Mouse (Mus musculus) kidney, adult 10 weeks (tissue): ENCODE results near the gene Ppil3. TPM values are rescaled to one million over a fixed set of nuclear protein-coding genes. Genes with fewer than 3 reads are reported as not detected.

Source experiments
- polyA plus RNA-seq: library from polyadenylated mRNA; stranded (reverse); fragments of 350-450 nt; fragmentation: Illumina TruSeq; extraction: RNeasy Lipid Tissue Mini Kit (QIAGEN cat#74804); gene quantifications from one replicate; pipeline ENCODE4 v1.2.3, GENCODE M21; 2014; ENCODE audit warnings: low read depth, low replicate concordance

Gene Ppil3
- polyA plus RNA-seq, result 108 TPM

DNA sequence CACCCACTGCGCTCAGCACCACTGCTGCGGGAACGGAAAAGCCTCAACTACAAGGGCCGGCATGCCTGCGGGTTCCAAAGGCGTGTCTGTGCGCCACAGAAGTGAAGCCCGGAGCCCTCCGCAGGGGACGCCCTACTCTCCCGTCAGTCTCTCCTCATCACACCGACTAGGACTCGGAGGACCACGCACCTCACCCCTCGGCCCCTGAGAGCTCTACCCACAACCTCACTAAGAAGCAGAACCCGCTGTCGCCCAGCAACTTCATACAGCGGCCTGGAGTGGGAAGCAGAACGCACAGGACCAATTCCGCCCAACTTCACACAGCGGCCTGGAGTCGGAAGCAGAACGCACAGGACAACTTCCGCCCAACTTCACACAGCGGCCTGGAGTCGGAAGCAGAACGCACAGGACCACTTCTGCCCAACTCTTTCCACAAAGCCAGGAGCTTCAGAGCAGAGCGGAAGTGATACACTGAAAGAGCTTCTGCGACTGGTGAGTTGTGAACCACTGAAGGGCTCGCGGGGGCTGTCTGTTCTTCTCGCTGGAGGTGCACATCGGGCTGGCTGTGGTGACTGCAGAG is at the start of gene Ppil3, which contains the start of gene Nif3l1:
Ppil3 (minus strand) TSS at position 344 of the 580 bp plus-strand sequence.
Nif3l1 (plus strand) TSS at position 9 of the 580 bp plus-strand sequence.

DNA sequence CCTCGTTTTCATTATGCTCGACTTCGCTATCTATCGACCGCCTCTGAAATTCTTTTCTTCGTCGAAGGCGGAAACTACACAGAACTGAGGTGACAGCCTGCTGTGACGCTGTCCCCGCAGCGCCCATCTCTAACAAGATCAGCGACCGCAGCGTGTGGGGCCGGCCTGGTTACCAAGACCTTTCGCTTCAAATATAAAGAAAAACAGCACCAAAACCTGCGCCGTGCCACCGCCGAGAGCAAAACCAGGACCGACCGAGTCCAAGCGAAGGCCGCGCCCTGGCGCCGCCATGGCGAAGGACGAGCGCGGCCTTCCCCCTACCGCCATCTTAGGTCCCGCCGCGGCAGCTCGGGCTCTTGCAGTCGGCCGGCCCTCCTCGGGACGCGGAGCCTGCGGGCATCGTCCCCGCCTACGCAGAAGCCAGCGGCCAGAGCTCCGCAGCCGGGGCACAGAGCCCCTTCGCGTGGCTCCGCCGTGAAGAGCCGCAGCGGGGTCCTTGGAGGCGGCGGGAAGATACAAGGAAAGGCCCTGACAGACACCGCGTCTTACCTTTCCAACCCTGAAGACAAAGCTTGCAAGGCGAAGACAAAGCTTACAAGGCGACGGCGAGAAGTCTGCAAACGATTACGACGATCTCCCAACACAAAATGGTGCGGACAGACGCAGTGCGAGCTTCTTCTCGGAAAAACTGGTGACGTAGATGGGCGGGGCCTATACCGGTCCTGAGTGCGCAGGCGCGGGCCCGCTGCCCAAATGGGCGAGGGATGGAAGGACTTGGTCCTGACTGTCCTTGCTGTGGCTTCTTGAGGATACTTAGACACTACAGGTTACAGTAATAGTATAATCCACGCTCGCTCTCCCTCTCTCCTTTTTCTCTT is 21.7 kb downstream of the Ppil3 start, which contains the start of gene Clk1:
Clk1 (minus strand) TSS at position 696 of the 878 bp plus-strand sequence.

GRCm38 (mm10) chr1:58392652-58393283 is 52.5 kb downstream of the Ppil3 start, which contains the start of gene Bzw1:
Bzw1 (plus strand) TSS chr1:58392898.

Other genes starting within 250 kb of the Ppil3 start
- gene Aox4, start 235.1 kb downstream of the Ppil3 start, polyA plus RNA-seq, result not detected
- 0.24 TPM for gene Aox2, start 167.2 kb downstream of the Ppil3 start, polyA plus RNA-seq
- 359 TPM for gene Bzw1, start 52.6 kb downstream of the Ppil3 start, polyA plus RNA-seq
- gene Clk1, start 21.4 kb downstream of the Ppil3 start, polyA plus RNA-seq, result 329 TPM
- 29.5 TPM for gene Nif3l1, start 335 bp downstream of the Ppil3 start, polyA plus RNA-seq
- gene Orc2, start 59.6 kb upstream of the Ppil3 start, polyA plus RNA-seq, result 60.0 TPM
- 69.7 TPM for gene Fam126b, start 140.8 kb upstream of the Ppil3 start, polyA plus RNA-seq
- 133 TPM for gene Ndufb3, start 140.9 kb upstream of the Ppil3 start, polyA plus RNA-seq